Mouse (Mus musculus): ENCODE results near the gene Rps21.

DNA sequence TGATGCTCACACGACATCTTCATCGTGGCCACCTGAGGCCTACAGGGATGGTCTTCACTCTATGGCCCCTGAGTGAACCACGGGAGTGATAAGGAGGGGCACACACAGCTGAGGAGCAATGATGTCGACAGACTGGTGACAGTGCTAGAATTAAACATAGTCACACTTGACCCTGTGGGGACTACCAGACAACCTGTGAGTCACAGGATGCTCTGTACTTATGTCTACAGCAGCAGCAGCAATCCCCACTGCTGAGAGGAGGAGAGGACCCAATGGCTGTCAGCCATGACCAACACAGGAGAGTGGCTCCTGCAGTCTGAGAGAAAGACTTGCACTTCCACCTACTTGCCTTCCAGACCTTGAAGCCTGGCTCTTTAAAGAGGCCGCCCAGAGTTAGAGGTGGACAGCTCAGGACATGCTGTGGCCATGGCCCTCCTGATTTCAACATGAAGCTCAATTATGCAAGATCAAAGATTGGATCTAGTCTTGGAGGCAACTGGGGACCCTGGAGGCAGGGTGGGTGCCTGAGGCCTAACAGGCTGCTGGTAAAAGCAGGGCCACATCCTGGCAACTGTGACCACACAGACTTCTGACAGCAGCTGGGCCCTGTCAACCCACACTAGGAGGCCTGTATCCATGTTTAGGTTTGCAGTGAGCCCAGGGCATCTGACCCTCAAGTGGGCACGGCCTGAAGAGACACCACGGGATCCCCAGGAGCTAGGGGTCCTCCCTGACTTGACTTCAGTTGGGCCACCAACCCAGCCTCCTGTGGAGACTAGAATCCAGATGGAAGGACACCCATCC lies 23.9 kb upstream of the Rps21 start:
- TF ChIP-seq CTCF (IDR thresholded peaks at IDR 0.05; ENCODE audit: low read depth, low read length) (no peak), POLR2A (IDR thresholded peaks at IDR 0.05; ENCODE audit: insufficient read depth, low read length) (no peak)
